Mouse (Mus musculus) liver, adult 2 months (tissue): ENCODE data around the gene Slc9a3. TPM values are rescaled to one million over a fixed set of nuclear protein-coding genes. Genes with fewer than 3 reads are reported as not detected.

Source experiments
- DNase-seq: peaks from one replicate; pipeline ENCODE4 v3.0.0-alpha.2; 2011; ENCODE audit warnings: low read depth, low spot score; ENCODE audit errors: extremely low read depth
- H3K27ac ChIP-seq: fragments of 200-500 bp; replicated peaks from 2 replicates; pipeline ENCODE4 v1.5.1; 2012; ENCODE audit warnings: low read depth, mild to moderate bottlenecking, control low read depth, inconsistent platforms, low read length; ENCODE audit not compliant: insufficient read depth
- H3K27me3 ChIP-seq: fragments of 200-500 bp; 2 replicates; pipeline ENCODE4 v1.6.1; 2012; ENCODE audit warnings: mild to moderate bottlenecking, moderate library complexity, low read length, inconsistent platforms; ENCODE audit not compliant: control insufficient read depth, insufficient read depth
- H3K36me3 ChIP-seq: fragments of 200-500 bp; 2 replicates; pipeline ENCODE4 v1.6.1; 2012; ENCODE audit warnings: low read length, inconsistent platforms; ENCODE audit not compliant: control insufficient read depth, insufficient read depth
- H3K4me1 ChIP-seq: fragments of 200-500 bp; 2 replicates; pipeline ENCODE4 v1.6.1; 2011; ENCODE audit warnings: low read length; ENCODE audit not compliant: control insufficient read depth, insufficient read depth
- H3K4me3 ChIP-seq: fragments of 200-500 bp; 2 replicates; pipeline ENCODE4 v1.5.1; 2011; ENCODE audit warnings: low read depth, mild to moderate bottlenecking, control low read depth, low read length, moderate library complexity; ENCODE audit not compliant: insufficient read depth
- H3K79me2 ChIP-seq: fragments of 200-500 bp; 2 replicates; pipeline ENCODE4 v1.6.1; 2012; ENCODE audit warnings: inconsistent platforms, mild to moderate bottlenecking, low read length, moderate library complexity; ENCODE audit not compliant: control insufficient read depth, insufficient read depth
- H3K9ac ChIP-seq: fragments of 200-500 bp; 2 replicates; pipeline ENCODE4 v1.6.1; 2012; ENCODE audit warnings: low read depth, mild to moderate bottlenecking, control low read depth, inconsistent platforms, low read length
- CTCF ChIP-seq: fragments of 200-500 bp; IDR thresholded peaks from 2 replicates; pipeline ENCODE4 v1.5.1; 2011; ENCODE audit warnings: low read depth, low read length, control low read depth
- POLR2A ChIP-seq: fragments of 200-500 bp; IDR thresholded peaks from 2 replicates; pipeline ENCODE4 v1.6.1; 2011; ENCODE audit warnings: low read length, control low read depth; ENCODE audit not compliant: insufficient read depth; ENCODE audit errors: extremely low read depth
- WGBS: fragments of 180-500 bp; shearing (Covaris S2); methylation state at CpG from one replicate; pipeline ENCODE4 v1.1.7; 2018; 5-methylcytosine and 5-hydroxymethylcytosine counted together
- polyA plus RNA-seq: library from polyadenylated mRNA; depleted of rRNA; stranded (reverse); fragments of >200 nt; gene quantifications from 2 replicates; pipeline ENCODE4 v1.2.3, GENCODE M21; 2012
- total RNA-seq: library from RNA; depleted of rRNA; stranded (reverse); fragments of >200 nt; gene quantifications from 2 replicates; pipeline ENCODE4 v1.2.3, GENCODE M21; 2014

Gene Slc9a3
- total and polyA plus RNA-seq, 2 experiments, result 0.07 to 0.09 TPM

DNA sequence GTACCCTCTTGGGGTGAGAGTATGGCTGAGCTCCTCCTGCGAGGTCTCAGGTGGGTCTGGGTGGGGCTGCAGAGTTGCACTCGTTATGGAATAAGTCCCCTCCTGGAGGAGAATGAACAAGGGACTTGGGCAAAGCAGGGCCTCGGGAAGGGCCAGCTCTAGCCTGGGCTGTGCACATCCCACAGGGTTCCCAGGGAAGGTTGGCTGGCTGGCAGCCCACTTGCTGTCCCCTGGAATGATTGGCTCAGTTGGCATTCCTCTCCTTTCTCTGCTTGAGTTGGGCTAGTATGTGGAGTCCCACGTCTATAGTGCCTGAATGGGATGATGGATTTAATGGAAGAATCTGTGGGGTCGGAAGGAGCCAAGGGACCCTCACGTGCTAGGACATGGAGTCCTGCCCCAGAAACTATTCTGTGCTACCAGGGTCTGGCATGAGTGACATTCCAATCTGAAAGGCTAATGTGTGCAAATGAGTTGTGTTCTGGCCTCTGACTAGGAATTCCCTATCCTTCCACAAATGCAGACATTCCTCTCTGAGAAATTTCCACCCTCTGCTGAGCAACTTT lies 7.5 kb upstream of the Slc9a3 start:
- H3K9ac ChIP-seq, result no peak overlapping the region
- H3K4me3 ChIP-seq, result no peak overlapping the region
- no peaks in the 10 kb centered on the region for H3K27me3 ChIP-seq
- DNase-seq, result no peak
- WGBS, result 83% methylated on average over 6 of the region's 6 CpGs
- H3K4me1 ChIP-seq, result 0 out of 2 replicates have a peak, but pooled peaks cover 2% of the 10 kb centered on the region
- no peaks in the 10 kb centered on the region for H3K36me3 ChIP-seq
- TF ChIP-seq CTCF, result no peak
- TF ChIP-seq POLR2A, result no peak
- no peak overlapping the region for H3K27ac ChIP-seq
- no peaks in the 10 kb centered on the region for H3K79me2 ChIP-seq

DNA sequence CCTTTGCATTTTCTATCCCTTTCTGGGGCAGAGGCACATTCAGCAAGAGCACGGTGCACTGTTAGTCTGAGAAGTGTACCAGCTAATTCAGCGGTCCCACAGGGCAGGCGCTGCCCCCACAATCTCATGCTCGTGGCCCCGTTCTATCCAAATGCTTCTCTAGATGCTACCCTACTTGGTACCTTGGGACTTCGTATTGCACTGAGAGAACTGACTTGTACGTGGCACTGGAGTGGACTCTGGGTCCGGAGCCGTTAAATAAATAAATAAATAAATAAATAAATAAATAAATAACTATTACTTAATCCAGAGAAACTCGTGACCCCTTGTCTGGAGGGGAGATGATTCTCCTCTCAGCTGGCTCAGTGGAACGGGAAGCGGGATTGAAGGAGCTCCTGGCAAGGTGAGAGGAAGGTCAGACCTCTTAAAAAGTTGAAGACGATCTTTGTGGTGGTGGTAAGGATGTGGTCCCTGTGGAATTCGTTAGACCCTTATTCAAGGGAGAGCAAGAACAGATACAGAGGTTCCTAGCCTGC lies 606 bp downstream of the Slc9a3 start:
- DNase-seq, result no peak
- H3K9ac ChIP-seq, result no peak overlapping the region
- no peaks in the 10 kb centered on the region for H3K36me3 ChIP-seq
- H3K4me3 ChIP-seq, result no peak overlapping the region
- no peaks in the 10 kb centered on the region for H3K79me2 ChIP-seq
- no peak overlapping the region for H3K27ac ChIP-seq
- no peak for TF ChIP-seq POLR2A
- TF ChIP-seq CTCF, result no peak
- no peaks in the 10 kb centered on the region for H3K4me1 ChIP-seq
- WGBS, result 55% methylated on average over 14 of the region's 14 CpGs
- no peaks in the 10 kb centered on the region for H3K27me3 ChIP-seq

- Histone ChIP-seq H3K27me3 (no peaks in the 10 kb centered on the region), H3K9ac (no peak overlapping the region)
- DNase-seq, result no peak
Measured at GRCm38 (mm10) chr13:74122632-74123031, 1.4 kb downstream of the Slc9a3 start.

DNA sequence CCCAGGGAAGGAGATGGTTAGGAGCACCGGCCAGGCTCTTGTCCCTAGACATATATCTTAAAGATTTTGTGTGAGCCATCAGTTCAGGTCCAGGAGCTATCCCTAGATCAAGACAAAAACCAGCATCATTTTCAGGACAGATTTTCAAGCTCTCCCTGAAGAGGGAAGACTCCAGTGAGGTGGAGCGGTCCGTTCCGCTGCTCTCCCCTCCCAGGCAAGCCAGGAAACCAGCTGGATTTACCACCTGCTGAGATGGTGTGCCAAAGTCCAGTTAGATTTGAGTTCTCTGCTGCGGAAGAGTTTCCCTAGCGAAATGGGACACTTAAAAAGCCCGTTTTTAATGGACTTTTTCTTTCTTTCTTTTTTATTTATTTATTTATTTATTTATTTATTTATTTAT lies 6.3 kb downstream of the Slc9a3 start:
- TF ChIP-seq CTCF (no peak), POLR2A (no peak)
- no peak overlapping the region for H3K4me3 ChIP-seq
- no peaks in the 10 kb centered on the region for H3K27me3 ChIP-seq
- 76% methylated on average over 7 of the region's 7 CpGs for WGBS
- H3K79me2 ChIP-seq, result no peaks in the 10 kb centered on the region
- H3K36me3 ChIP-seq, result no peaks in the 10 kb centered on the region
- DNase-seq, result no peak
- H3K4me1 ChIP-seq, result no peaks in the 10 kb centered on the region
- no peak overlapping the region for H3K27ac ChIP-seq
- no peak overlapping the region for H3K9ac ChIP-seq

More at GRCm38 (mm10) chr13:74122632-74123031, 1.4 kb downstream of the Slc9a3 start:
- WGBS, result 77% methylated on average over 3 of the region's 3 CpGs
- no peak overlapping the region for H3K4me3 ChIP-seq
- H3K27ac ChIP-seq, result no peak overlapping the region
- no peaks in the 10 kb centered on the region for H3K4me1 ChIP-seq
- no peaks in the 10 kb centered on the region for H3K79me2 ChIP-seq
- TF ChIP-seq POLR2A (no peak), CTCF (no peak)
- no peaks in the 10 kb centered on the region for H3K36me3 ChIP-seq

DNA sequence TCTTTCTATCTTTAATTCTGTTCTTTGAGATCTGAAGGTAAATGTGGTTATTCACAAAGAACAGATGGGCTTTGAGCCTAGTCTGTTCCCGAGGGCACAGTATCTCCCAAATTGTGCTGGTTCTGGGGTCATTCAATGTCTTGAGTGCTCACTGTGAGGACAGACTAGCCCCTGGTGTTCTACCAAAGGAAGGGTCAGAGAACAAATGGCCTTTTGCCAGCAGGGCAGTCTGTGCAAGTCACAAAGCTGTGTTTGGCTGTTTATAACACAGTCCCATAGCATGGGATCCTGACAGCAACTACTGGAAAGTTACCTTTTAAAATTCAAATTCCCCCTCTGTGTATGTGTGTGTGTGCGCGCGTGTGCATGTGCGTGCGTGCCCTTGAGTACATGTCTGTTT lies 8.7 kb downstream of the Slc9a3 start:
- no peaks in the 10 kb centered on the region for H3K4me1 ChIP-seq
- DNase-seq, result no peak
- H3K4me3 ChIP-seq, result no peak overlapping the region
- no peaks in the 10 kb centered on the region for H3K27me3 ChIP-seq
- WGBS, result 91% methylated on average over 6 of the region's 6 CpGs
- TF ChIP-seq POLR2A (no peak), CTCF (no peak)
- H3K27ac ChIP-seq, result no peak overlapping the region
- no peaks in the 10 kb centered on the region for H3K79me2 ChIP-seq
- H3K9ac ChIP-seq, result no peak overlapping the region
- H3K36me3 ChIP-seq, result no peaks in the 10 kb centered on the region

DNA sequence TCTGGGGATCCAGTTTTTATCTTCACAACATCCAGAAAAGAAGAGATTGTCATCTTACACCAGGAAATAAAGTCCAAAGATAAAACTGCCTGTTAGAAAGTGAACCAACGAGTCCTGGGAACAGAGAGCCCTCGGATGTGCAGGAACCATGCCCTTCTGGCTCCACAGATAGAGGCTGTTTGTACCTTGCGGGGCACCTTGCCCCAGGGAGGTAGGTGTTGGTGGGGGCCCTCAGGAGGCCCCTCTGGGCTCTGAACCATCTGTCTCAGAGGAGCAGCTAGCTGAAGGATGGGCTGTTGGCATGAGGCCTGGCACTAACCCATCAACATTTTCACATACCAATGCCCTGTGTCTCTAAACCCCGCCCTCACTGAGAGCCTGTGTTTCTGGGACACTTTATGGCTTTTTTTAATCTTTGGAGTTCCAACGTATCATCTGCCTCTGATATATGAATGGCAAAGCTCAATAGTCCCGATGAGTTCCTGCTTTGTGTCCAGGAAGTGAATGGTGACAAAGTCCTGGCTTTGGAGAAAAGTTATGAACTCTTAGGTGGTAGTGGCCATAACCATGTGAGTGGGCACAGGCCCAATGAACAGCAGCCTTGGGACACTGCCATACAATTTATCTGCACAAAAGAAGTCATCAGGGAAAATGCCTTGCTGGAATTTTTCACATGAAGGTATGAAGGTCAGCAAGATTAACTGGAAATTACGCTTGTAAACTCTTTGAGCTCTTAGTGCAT lies 17.8 kb downstream of the Slc9a3 start:
- no peaks in the 10 kb centered on the region for H3K4me1 ChIP-seq
- no peak overlapping the region for H3K27ac ChIP-seq
- no peaks in the 10 kb centered on the region for H3K36me3 ChIP-seq
- H3K9ac ChIP-seq, result no peak overlapping the region
- H3K4me3 ChIP-seq, result no peak overlapping the region
- no peak for DNase-seq
- TF ChIP-seq CTCF (no peak), POLR2A (no peak)
- 87% methylated on average over 7 of the region's 7 CpGs for WGBS
- H3K27me3 ChIP-seq, result no peaks in the 10 kb centered on the region
- H3K79me2 ChIP-seq, result no peaks in the 10 kb centered on the region
